Mouse (Mus musculus) limb, embryonic 15.5 days (tissue): ENCODE results near the gene Ptx4. TPM values are rescaled to one million over a fixed set of nuclear protein-coding genes. Genes with fewer than 3 reads are reported as not detected.

Source experiments
- ATAC-seq: fragments of 200-750 bp; cut with Nextera tagmentation; 2 replicates; pipeline ENCODE4 v1.8.0; 2017; ENCODE audit warnings: low read depth, moderate TSS enrichment; ENCODE audit not compliant: insufficient number of reproducible peaks, low FRiP score, low TSS enrichment
- H3K27ac ChIP-seq: fragments of 300-500 bp; sonication (generic); 2 replicates; pipeline ENCODE4 v1.5.1; 2015; ENCODE audit warnings: moderate library complexity, mild to moderate bottlenecking, inconsistent platforms
- H3K27me3 ChIP-seq: fragments of 300-500 bp; sonication (generic); 2 replicates; pipeline ENCODE4 v1.6.1; 2015; ENCODE audit warnings: inconsistent platforms
- H3K36me3 ChIP-seq: fragments of 300-500 bp; sonication (generic); 2 replicates; pipeline ENCODE4 v1.6.1; 2015; ENCODE audit warnings: inconsistent platforms
- H3K4me1 ChIP-seq: fragments of 300-500 bp; sonication (generic); 2 replicates; pipeline ENCODE4 v1.6.1; 2015; ENCODE audit warnings: inconsistent platforms
- H3K4me2 ChIP-seq: fragments of 300-500 bp; sonication (generic); 2 replicates; pipeline ENCODE4 v1.6.1; 2015; ENCODE audit warnings: mild to moderate bottlenecking, inconsistent platforms
- H3K4me3 ChIP-seq: fragments of 300-500 bp; sonication (generic); 2 replicates; pipeline ENCODE4 v1.5.1; 2015; ENCODE audit warnings: mild to moderate bottlenecking, inconsistent platforms
- H3K9ac ChIP-seq: fragments of 300-500 bp; sonication (generic); 2 replicates; pipeline ENCODE4 v1.6.1; 2015; ENCODE audit warnings: inconsistent platforms
- H3K9me3 ChIP-seq: fragments of 300-500 bp; sonication (generic); 2 replicates; pipeline ENCODE4 v1.6.1; 2016; ENCODE audit warnings: inconsistent platforms
- WGBS: fragments of 180-500 bp; shearing (Covaris S2); methylation state at CpG from one replicate; pipeline ENCODE4 v1.1.7; 2015; 5-methylcytosine and 5-hydroxymethylcytosine counted together
- polyA plus RNA-seq: library from polyadenylated mRNA; unstranded; fragments of >200 nt; fragmentation: Nextera tagmentation; extraction: Ambion mirVana; gene quantifications from 2 replicates; pipeline ENCODE4 v1.2.1, GENCODE M21; 2015

The Ptx4 gene
- polyA plus RNA-seq, 1 experiment from 2014 or later = 6.1 TPM

DNA sequence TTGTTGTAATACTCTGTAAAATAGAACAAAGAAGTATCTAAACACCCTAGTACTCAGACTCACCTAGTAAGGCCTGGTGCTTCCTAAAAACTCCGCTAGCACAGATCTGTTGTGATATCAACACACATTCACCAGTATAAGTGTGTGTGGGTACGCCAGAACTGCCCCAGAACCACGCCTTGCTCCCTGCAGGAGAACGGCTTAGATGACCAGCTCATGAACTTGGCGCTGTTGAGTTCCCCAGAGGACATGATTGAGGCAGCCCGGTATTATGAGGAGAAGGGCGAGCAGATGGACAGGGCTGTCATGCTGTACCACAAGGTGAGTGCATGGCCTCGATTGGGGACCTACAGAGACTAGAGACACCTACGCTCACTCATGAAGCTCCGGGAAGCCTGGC lies 30.1 kb upstream of the Ptx4 start:
- H3K9me3 ChIP-seq = no peaks in the 10 kb centered on the region
- H3K36me3 ChIP-seq = peaks cover 56% of the 10 kb centered on the region
- ATAC-seq = no peak
- H3K4me1 ChIP-seq = no peaks in the 10 kb centered on the region
- WGBS = 86% methylated on average over 10 of the region's 10 CpGs
- H3K27ac ChIP-seq = no peak overlapping the region
- H3K4me2 ChIP-seq = no peak overlapping the region
- no peaks in the 10 kb centered on the region for H3K27me3 ChIP-seq
- no peak overlapping the region for H3K4me3 ChIP-seq
- no peak overlapping the region for H3K9ac ChIP-seq

DNA sequence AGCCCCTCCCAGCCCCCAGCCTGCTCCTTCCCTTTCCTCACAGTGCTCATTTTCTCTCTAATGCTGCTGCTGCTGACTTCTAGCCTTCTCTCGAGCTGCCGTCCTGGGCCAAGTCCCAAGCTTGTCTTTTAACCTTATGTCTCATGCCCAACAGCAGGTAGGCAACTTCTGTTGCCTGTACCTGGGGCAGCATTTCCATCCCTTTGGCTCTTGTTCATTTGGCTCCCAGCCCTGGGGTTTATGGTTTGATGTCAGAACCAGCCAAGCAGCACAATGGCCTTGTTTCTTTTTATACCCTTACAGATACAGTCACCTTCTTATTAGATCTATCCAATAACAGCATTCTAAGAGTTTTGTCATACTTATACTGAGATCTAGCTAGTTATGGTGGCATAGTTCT lies 24.3 kb upstream of the Ptx4 start:
- H3K4me3 ChIP-seq = no peak overlapping the region
- H3K4me1 ChIP-seq = no peaks in the 10 kb centered on the region
- peaks cover 72% of the 10 kb centered on the region for H3K36me3 ChIP-seq
- H3K9me3 ChIP-seq = no peaks in the 10 kb centered on the region
- WGBS = 81% methylated on average over 2 of the region's 2 CpGs
- H3K27ac ChIP-seq = no peak overlapping the region
- H3K9ac ChIP-seq = no peak overlapping the region
- H3K27me3 ChIP-seq = no peaks in the 10 kb centered on the region
- H3K4me2 ChIP-seq = no peak overlapping the region
- no peak for ATAC-seq

DNA sequence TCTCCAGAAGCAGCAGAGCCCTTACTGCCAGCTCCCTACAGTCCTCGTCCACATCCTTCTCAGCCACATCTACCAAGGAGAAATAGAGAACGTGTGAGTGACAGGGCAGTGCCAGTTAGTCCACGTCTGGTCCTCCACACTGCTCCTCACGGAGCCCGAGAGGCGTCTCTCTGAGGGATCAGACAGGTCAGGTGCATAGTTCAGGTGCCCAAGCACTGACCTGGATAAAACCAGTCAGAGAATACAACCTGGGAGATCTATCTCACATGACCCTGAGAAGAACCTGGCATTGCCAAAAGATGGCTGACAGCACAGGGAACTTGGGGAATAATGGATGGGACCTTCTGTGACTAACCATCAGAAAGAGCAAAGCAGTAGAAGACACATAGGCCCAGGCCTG lies 20.5 kb upstream of the Ptx4 start:
- H3K27ac ChIP-seq = no peak overlapping the region
- WGBS = 91% methylated on average over 6 of the region's 6 CpGs
- peaks cover 85% of the 10 kb centered on the region for H3K36me3 ChIP-seq
- no peak overlapping the region for H3K4me3 ChIP-seq
- H3K9ac ChIP-seq = no peak overlapping the region
- ATAC-seq = no peak
- H3K4me1 ChIP-seq = no peaks in the 10 kb centered on the region
- H3K27me3 ChIP-seq = no peaks in the 10 kb centered on the region
- H3K9me3 ChIP-seq = no peaks in the 10 kb centered on the region
- no peak overlapping the region for H3K4me2 ChIP-seq

DNA sequence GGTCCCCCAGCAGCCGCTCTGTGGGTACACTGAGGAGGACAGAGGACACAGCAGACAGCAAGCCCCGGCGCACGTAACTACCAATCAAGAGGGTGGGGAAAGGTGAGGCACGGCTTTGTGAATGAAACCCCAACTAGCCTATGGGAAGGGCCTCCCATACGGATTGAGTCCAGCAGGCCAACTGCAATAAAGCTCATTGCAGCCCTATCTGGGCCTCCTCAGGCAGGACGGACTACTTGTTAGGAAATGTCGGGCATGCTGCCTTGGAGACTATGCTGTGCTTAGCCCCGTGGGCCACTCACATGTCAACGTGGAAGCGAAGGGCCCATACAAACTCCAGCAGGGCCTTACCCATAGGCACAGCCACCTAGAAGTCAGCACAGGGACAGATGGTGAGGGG lies 19.2 kb upstream of the Ptx4 start:
- Histone ChIP-seq H3K4me3 (no peak overlapping the region), H3K4me2 (no peak overlapping the region), H3K9me3 (no peaks in the 10 kb centered on the region), H3K36me3 (peaks cover 93% of the 10 kb centered on the region), H3K9ac (no peak overlapping the region), H3K27ac (no peak overlapping the region), H3K27me3 (no peaks in the 10 kb centered on the region), H3K4me1 (no peaks in the 10 kb centered on the region)
- ATAC-seq = no peak
- WGBS = 91% methylated on average over 11 of the region's 11 CpGs

DNA sequence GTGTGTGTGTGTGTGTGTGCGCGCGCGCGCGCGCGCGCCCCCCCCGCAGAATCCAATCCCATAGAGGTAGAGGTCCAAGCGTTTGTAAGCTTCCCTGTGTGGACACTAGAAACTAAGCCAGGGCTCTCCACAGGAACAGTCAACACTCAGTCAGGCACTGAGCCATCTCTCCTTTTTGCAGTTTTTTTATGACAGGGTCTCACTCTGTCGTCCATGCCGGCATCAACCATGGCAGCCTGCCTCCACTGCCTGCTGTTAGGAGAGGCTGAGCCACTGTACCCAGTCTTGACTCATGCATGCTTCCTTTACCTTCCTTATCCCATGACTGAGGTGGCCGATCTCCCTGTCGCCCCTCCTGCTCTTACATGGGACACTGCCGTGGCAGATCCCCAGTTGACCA lies 12.8 kb upstream of the Ptx4 start:
- WGBS = 90% methylated on average over 15 of the region's 16 CpGs
- H3K4me3 ChIP-seq = no peak overlapping the region
- H3K4me1 ChIP-seq = peaks cover 4% of the 10 kb centered on the region; the same call in 1 of the 2 replicates
- no peak overlapping the region for H3K27ac ChIP-seq
- H3K27me3 ChIP-seq = no peaks in the 10 kb centered on the region
- H3K9ac ChIP-seq = no peak overlapping the region
- H3K9me3 ChIP-seq = no peaks in the 10 kb centered on the region
- H3K4me2 ChIP-seq = no peak overlapping the region
- no peak for ATAC-seq
- H3K36me3 ChIP-seq = peaks cover 92% of the 10 kb centered on the region

DNA sequence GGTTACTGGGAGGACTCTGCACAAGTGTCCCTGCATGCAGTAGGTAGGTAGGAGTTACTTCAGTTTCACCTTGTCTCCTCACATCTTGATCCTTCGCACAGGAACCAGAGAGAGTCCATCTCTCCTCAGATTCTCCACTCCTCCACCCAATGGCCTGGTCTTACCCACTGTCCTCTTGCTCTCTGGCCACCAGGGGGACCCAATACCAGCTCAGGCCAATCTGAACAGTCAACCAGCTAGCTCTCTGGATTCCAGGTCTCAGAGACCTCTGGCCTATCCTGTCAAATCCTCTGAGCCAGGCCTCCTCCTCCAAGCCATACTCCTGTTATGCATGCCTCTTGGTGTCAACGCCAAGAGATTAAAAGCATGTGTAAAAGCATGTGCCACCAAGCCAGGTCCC lies 11.0 kb upstream of the Ptx4 start:
- Histone ChIP-seq H3K4me2 (no peak overlapping the region), H3K9me3 (no peaks in the 10 kb centered on the region), H3K4me3 (no peak overlapping the region), H3K9ac (no peak overlapping the region), H3K27me3 (no peaks in the 10 kb centered on the region), H3K36me3 (peaks cover 85% of the 10 kb centered on the region), H3K4me1 (peaks cover 5% of the 10 kb centered on the region), H3K27ac (no peak overlapping the region)
- ATAC-seq = no peak
- WGBS = 84% methylated on average over 2 of the region's 2 CpGs

DNA sequence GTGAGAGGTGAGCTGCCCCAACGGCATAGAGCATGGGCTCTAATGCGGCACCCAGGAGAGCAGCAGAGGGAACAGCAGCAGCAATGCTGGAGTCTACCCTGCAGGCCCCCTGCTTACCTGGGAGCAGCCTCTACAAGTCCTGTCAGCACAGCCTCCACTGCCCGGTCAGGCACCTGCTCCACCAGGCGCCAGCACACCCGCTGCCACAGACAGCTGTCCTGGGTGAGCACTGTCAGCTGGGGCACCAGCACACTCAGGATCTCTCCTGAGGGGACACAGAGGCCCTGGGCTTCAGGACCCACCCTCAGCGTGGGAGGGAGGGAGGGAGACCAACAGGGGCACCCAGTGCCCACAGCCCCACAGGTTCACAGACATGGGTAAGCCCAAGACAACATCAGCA lies 10.0 kb upstream of the Ptx4 start:
- Histone ChIP-seq H3K4me2 (no peak overlapping the region), H3K9ac (no peak overlapping the region), H3K4me1 (peaks cover 12% of the 10 kb centered on the region), H3K9me3 (no peaks in the 10 kb centered on the region), H3K4me3 (no peak overlapping the region), H3K27me3 (no peaks in the 10 kb centered on the region), H3K27ac (no peak overlapping the region), H3K36me3 (peaks cover 75% of the 10 kb centered on the region)
- ATAC-seq = no peak
- WGBS = 95% methylated on average over 6 of the region's 6 CpGs

DNA sequence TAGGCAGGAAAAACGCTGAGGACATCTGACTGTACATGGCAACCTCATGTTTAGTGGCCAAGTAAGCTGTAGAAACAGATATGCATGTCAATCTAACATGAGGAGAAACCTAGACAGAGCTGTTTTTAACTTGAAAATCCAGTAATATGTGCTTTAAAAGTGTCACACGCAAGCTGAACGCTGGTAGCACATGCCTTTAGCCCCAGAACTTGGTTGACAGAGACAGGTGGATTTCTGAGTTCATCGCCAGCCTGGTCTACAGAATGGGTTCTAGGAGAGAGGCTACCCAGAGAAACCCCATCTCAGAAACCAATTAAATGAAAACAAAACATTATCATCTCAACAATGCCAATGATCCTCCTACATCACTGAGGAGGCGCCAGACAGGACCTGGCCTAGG lies 9.3 kb upstream of the Ptx4 start:
- Histone ChIP-seq H3K4me1 (peaks cover 16% of the 10 kb centered on the region), H3K36me3 (peaks cover 68% of the 10 kb centered on the region), H3K4me2 (no peak overlapping the region), H3K27me3 (no peaks in the 10 kb centered on the region), H3K4me3 (no peak overlapping the region), H3K9me3 (no peaks in the 10 kb centered on the region), H3K27ac (no peak overlapping the region), H3K9ac (no peak overlapping the region)
- no peak for ATAC-seq
- WGBS = 87% methylated on average over 5 of the region's 5 CpGs

DNA sequence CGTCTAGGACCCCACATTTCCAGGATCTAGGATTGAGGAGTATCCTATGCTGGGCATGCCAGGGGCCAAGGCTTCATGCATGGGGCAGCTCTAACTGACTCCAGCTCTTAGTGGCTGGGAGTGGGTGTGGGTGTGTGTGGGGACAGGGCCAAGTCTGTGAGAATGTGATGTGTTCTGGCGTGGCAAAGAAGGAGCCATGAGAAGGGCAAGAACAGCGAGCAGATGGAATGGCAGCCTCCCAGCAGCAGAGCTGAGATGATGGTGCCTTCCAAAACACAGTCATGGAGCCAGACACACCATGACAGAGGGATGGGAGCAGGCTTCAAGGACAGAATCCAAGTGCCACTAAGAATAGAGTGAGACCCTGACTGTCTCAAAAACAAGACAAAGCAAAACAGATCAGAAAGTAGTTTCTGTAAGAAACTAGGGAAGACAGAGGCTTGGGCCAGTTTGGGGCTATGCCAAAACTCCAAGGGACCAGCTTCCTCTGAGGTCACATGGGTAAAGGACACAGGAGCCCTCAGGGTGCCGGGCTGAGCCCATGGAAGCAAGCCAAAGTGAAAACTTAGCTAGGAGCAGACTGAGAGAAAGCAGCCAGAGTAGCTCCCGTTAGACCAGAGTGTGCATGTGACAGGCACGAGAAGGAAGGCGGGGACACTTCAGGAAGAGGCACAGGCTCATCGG lies 8.7 kb upstream of the Ptx4 start:
- Histone ChIP-seq H3K4me1 (peaks cover 18% of the 10 kb centered on the region), H3K27ac (no peak overlapping the region), H3K4me3 (no peak overlapping the region), H3K36me3 (peaks cover 62% of the 10 kb centered on the region), H3K9ac (no peak overlapping the region), H3K27me3 (no peaks in the 10 kb centered on the region), H3K9me3 (no peaks in the 10 kb centered on the region), H3K4me2 (no peak overlapping the region)
- 83% methylated on average over 8 of the region's 8 CpGs for WGBS
- no peak for ATAC-seq

DNA sequence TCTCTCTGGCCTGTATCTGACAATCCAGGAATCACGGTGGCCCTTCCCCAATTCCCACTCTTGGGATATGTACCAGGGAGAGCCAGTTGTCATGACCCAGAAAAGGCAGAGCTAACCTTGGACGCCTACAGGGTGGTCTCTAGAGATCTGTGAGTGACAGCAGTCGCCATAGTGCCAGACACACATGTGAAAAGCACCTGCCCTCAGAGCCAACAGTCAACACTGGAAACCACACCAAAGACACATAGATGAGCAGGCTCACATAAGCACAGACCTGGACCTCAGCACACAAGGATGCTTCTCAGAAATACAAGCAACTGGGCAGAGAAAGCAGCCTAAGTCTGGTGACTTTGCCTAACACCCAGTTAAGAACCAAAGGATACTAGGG lies 8.1 kb upstream of the Ptx4 start:
- H3K4me2 ChIP-seq = no peak overlapping the region
- H3K27ac ChIP-seq = no peak overlapping the region
- no peaks in the 10 kb centered on the region for H3K27me3 ChIP-seq
- H3K9me3 ChIP-seq = no peaks in the 10 kb centered on the region
- peaks cover 56% of the 10 kb centered on the region for H3K36me3 ChIP-seq
- H3K4me3 ChIP-seq = no peak overlapping the region
- H3K9ac ChIP-seq = no peak overlapping the region
- no peak for ATAC-seq
- WGBS = 78% methylated on average over 3 of the region's 3 CpGs
- H3K4me1 ChIP-seq = peaks cover 18% of the 10 kb centered on the region

DNA sequence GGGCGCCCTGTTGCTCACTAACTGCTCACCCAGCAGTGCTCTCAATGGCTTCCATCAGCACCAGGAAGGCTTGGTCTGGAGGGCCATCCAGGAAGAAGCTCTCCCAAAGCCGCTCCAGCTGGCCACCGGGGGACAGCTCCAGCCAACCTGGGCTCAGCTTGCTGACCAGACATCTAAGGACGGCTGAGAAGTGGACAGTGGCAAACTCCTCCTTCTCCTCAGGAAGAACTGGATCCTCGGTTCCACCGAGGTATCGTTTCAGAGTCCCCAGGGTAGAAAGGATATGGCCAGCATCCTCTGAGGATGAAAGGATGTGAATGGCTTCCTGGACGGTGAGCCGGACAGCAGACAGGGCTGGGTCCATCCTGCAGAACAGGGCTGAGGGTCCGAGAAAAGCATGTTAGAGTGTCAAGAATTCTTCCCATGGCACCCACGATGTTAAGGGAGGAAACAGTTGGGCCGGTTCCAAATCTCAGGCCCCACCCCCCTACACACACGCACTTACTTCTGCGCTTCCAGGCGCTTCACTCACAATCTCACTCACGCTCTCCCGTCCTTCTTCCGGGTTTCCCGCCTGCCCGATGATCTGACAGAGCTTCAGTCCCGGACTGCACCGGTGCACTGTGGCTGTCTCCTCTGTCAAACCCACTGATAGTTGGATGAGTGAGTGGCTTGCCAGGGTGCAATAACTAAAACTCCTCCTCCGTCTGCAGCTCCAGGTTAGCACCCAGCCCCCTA lies 5.5 kb upstream of the Ptx4 start:
- Histone ChIP-seq H3K27ac (peak overlapping the region; percentile 96), H3K27me3 (no peaks in the 10 kb centered on the region), H3K4me2 (peak overlapping the region; percentile 96), H3K4me3 (peak overlapping the region; percentile 54), H3K9ac (peak overlapping the region; percentile 56), H3K9me3 (no peaks in the 10 kb centered on the region), H3K36me3 (peaks cover 33% of the 10 kb centered on the region), H3K4me1 (peaks cover 18% of the 10 kb centered on the region)
- peak; percentile 7; the same call in 1 of the 2 replicates for ATAC-seq
- 11% methylated on average over 23 of the region's 23 CpGs for WGBS

DNA sequence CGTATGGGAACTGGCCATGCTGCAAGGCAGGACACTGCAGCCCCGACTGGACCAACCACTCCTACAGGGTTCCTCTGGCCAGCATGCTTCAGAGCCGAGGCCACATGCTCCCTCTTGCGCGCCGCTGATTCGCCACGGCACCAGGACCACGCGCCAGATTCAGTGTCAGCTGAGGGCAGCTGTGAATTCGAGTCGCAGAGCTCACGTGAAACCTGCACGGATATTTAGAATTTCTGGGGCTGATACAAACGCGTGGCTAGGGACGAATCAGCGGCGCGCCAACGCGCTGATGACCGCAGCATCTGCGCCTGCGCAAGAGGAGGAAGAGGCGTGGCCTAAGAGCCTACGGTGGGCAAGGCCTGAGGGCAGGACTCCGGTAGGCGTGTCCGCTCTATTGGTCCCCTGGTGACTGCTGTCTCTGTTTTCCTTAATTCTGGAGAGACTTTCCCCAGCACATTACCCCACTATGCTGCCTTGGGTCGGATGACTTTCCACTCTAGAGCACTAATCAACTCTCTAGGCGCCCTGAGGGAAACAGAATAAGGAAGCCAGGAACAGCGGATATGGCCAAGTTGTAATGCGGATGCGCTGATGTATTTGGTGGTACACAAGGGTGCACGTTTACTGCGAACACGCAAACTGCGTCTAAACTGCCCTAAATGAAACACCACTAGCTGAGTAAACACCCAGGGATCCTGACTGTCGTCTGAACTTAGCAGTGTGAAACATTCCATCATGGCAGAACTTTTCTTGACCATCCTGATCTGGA lies 4.7 kb upstream of the Ptx4 start, which contains the start of gene Telo2:
TSS of gene Telo2 (minus strand) at position 304 of the 769 bp plus-strand sequence.
- peaks cover 25% of the 10 kb centered on the region for H3K36me3 ChIP-seq
- H3K4me1 ChIP-seq = peaks cover 18% of the 10 kb centered on the region
- H3K9ac ChIP-seq = peak within 1 kb of the TSS; percentile 56
- H3K27me3 ChIP-seq = no peaks in the 10 kb centered on the region
- H3K9me3 ChIP-seq = no peaks in the 10 kb centered on the region
- H3K27ac ChIP-seq = peak within 1 kb of the TSS; percentile 96
- ATAC-seq = peak; percentile 86
- 3% methylated on average over 40 of the region's 40 CpGs for WGBS
- peak within 1 kb of the TSS; percentile 96 for H3K4me2 ChIP-seq
- peak within 1 kb of the TSS; percentile 54 for H3K4me3 ChIP-seq
